Mouse (Mus musculus) myocyte (in vitro differentiated cells): ENCODE results near the gene Olfr298. TPM values are rescaled to one million over a fixed set of nuclear protein-coding genes. Genes with fewer than 3 reads are reported as not detected.

ENCODE experiments used
- H3K27me3 ChIP-seq: one replicate; pipeline ENCODE4 v1.6.1; 2011; ENCODE audit not compliant: control insufficient read depth, insufficient read depth, insufficient read length
- H3K36me3 ChIP-seq: one replicate; pipeline ENCODE4 v1.6.1; 2011; ENCODE audit not compliant: control insufficient read depth, insufficient read depth
- H3K4me2 ChIP-seq: one replicate; pipeline ENCODE4 v1.6.1; 2011; ENCODE audit warnings: low read depth, control low read depth
- H3K4me3 ChIP-seq: one replicate; pipeline ENCODE4 v1.5.1; 2011; ENCODE audit warnings: mild to moderate bottlenecking, control low read depth, moderate library complexity
- H3K79me2 ChIP-seq: one replicate; pipeline ENCODE4 v1.6.1; 2011; ENCODE audit not compliant: control insufficient read depth, insufficient read depth
- H3ac ChIP-seq: one replicate; pipeline ENCODE4 v1.6.1; 2011; ENCODE audit not compliant: control insufficient read depth, insufficient read length
- CEBPB ChIP-seq: IDR thresholded peaks from 2 replicates; pipeline ENCODE4 v1.6.1; 2011; ENCODE audit warnings: mild to moderate bottlenecking, moderate library complexity; ENCODE audit not compliant: poor library complexity, insufficient read depth, severe bottlenecking
- E2F4 ChIP-seq: IDR thresholded peaks from one replicate; pipeline ENCODE4 v1.6.1; 2011; ENCODE audit warnings: mild to moderate bottlenecking, control low read depth, moderate library complexity; ENCODE audit not compliant: insufficient read depth
- MAX ChIP-seq: IDR thresholded peaks from one replicate; pipeline ENCODE4 v1.6.1; 2011; ENCODE audit warnings: low read depth, mild to moderate bottlenecking, control low read depth
- MYOD1 ChIP-seq, 3 experiments: IDR thresholded peaks; one replicate each; pipeline ENCODE4 v1.6.1; 2011; ENCODE audit warnings: control low read depth in 2 of 3, low read depth in 2 of 3, mild to moderate bottlenecking in 2 of 3, moderate library complexity in 1 of 3; ENCODE audit not compliant: insufficient read length in 2 of 3, control insufficient read depth in 1 of 3
- MYOG ChIP-seq, 3 experiments: IDR thresholded peaks; one replicate each; pipeline ENCODE4 v1.6.1; 2011; ENCODE audit warnings: control low read depth in 2 of 3, low read depth in 2 of 3, mild to moderate bottlenecking in 2 of 3; ENCODE audit not compliant: insufficient read length in 2 of 3, control insufficient read depth in 1 of 3, insufficient read depth in 1 of 3
- POLR2A ChIP-seq: IDR thresholded peaks from one replicate; pipeline ENCODE4 v1.6.1; 2011; ENCODE audit warnings: low read depth, mild to moderate bottlenecking, control low read depth, moderate library complexity; ENCODE audit not compliant: insufficient read length
- POLR2AphosphoS2 ChIP-seq: IDR thresholded peaks from one replicate; pipeline ENCODE4 v1.6.1; 2011; ENCODE audit warnings: low read depth, control low read depth; ENCODE audit not compliant: insufficient read length
- REST ChIP-seq: IDR thresholded peaks from one replicate; pipeline ENCODE4 v1.6.1; 2011; ENCODE audit warnings: mild to moderate bottlenecking, control low read depth, moderate library complexity; ENCODE audit not compliant: insufficient read depth, insufficient read length
- SRF ChIP-seq: IDR thresholded peaks from one replicate; pipeline ENCODE4 v1.6.1; 2011; ENCODE audit warnings: low read depth; ENCODE audit not compliant: control insufficient read depth, insufficient read length
- TCF12 ChIP-seq: IDR thresholded peaks from one replicate; pipeline ENCODE4 v1.6.1; 2011; ENCODE audit warnings: mild to moderate bottlenecking, control low read depth; ENCODE audit not compliant: poor library complexity, insufficient read depth, severe bottlenecking
- TCF3 ChIP-seq: IDR thresholded peaks from one replicate; pipeline ENCODE4 v1.6.1; 2011; ENCODE audit warnings: low read depth, control low read depth; ENCODE audit not compliant: insufficient read length
- USF1 ChIP-seq: IDR thresholded peaks from one replicate; pipeline ENCODE4 v1.6.1; 2011; ENCODE audit warnings: low read depth, mild to moderate bottlenecking, control low read depth, moderate library complexity
- polyA plus RNA-seq: library from polyadenylated mRNA; unstranded; fragments of >200 nt; fragmentation: generic; extraction: Trizol; gene quantifications from one replicate; pipeline ENCODE4 v1.2.1, GENCODE M21; 2012; ENCODE audit warnings: missing spikeins

The Olfr298 gene
- not detected for polyA plus RNA-seq

GRCm38 (mm10) chr7:86492384-86492783 is at the start of gene Olfr298:
Gene Olfr298, minus strand, starts transcription at chr7:86492484.
- Histone ChIP-seq H3K79me2 (no peaks in the 10 kb centered on the region), H3K27me3 (no peaks in the 10 kb centered on the region), H3K4me2 (no peak within 1 kb of the TSS), H3K4me3 (no peak within 1 kb of the TSS), H3ac (no peak within 1 kb of the TSS), H3K36me3 (no peaks in the 10 kb centered on the region)
- no peak for TF ChIP-seq E2F4
- TF ChIP-seq MYOD1 (IDR thresholded peaks at IDR 0.05; ENCODE audit: control insufficient read depth in 1 of 3, insufficient read length in 2 of 3, low read depth in 2 of 3): no peak
- TF ChIP-seq TCF3: no peak

DNA sequence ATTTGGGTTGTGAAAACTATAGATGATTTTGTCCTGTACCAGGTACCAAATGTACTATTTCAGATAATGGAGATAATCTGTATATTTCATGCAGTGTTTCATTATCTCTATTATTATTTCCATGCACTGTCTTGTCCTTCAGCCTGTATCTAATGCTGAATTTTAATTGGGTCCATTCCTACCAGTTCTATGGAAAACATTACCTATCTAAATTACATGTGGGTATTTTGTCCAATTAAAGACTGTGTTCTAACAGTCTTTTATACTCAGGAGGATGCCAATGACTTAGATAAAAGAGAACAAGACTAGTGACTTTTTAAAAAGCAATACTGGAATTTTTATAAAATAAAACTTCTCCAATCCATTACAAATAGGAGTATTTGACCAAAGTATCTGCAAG is 27.4 kb upstream of the Olfr298 start, which contains the start of gene Olfr297:
Olfr297 (plus strand) TSS at position 301 of the 400 bp plus-strand sequence.
- no peak within 1 kb of the TSS for H3K4me3 ChIP-seq
- TF ChIP-seq POLR2AphosphoS2 (no peak), E2F4 (no peak), MAX (no peak), REST (no peak), USF1 (no peak), POLR2A (no peak), TCF3 (no peak), TCF12 (no peak), MYOG (IDR thresholded peaks at IDR 0.05; ENCODE audit: control insufficient read depth in 1 of 3, insufficient read depth in 1 of 3, insufficient read length in 2 of 3, low read depth in 2 of 3) (no peak), SRF (no peak), CEBPB (no peak), MYOD1 (IDR thresholded peaks at IDR 0.05; ENCODE audit: control insufficient read depth in 1 of 3, insufficient read length in 2 of 3, low read depth in 2 of 3) (no peak)
- no peaks in the 10 kb centered on the region for H3K79me2 ChIP-seq
- H3K36me3 ChIP-seq: no peaks in the 10 kb centered on the region
- H3ac ChIP-seq: no peak within 1 kb of the TSS
- H3K27me3 ChIP-seq: no peaks in the 10 kb centered on the region
- no peak within 1 kb of the TSS for H3K4me2 ChIP-seq

DNA sequence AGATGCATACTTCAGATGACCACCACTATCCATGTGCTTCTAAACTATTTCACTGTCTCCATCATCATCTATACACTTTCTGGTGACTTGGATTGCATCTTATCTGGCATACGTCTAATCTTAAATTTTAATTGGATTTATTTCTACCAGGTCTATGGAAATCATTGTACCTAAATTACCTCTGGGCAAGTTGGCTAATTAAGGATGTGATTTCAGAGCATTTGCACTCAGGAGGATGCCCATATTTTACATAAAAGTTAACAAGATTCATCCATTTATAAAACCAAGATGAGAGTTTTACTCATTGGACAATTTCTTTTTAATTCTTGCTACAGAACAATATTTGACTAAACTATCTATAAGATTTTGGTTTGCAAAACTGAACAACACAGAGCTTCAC is 32.7 kb downstream of the Olfr298 start, which contains the start of gene Olfr299:
Olfr299 (plus strand) TSS at position 301 of the 400 bp plus-strand sequence.
- Histone ChIP-seq H3K36me3 (no peaks in the 10 kb centered on the region), H3K4me3 (no peak within 1 kb of the TSS), H3K79me2 (no peaks in the 10 kb centered on the region), H3ac (no peak within 1 kb of the TSS), H3K27me3 (no peaks in the 10 kb centered on the region), H3K4me2 (no peak within 1 kb of the TSS)
- no peak for TF ChIP-seq MAX
- no peak for TF ChIP-seq E2F4
- TF ChIP-seq SRF: no peak
- TF ChIP-seq POLR2A: no peak
- TF ChIP-seq MYOD1 (IDR thresholded peaks at IDR 0.05; ENCODE audit: control insufficient read depth in 1 of 3, insufficient read length in 2 of 3, low read depth in 2 of 3): no peak
- TF ChIP-seq MYOG (IDR thresholded peaks at IDR 0.05; ENCODE audit: control insufficient read depth in 1 of 3, insufficient read depth in 1 of 3, insufficient read length in 2 of 3, low read depth in 2 of 3): no peak
- no peak for TF ChIP-seq CEBPB
- TF ChIP-seq REST: no peak
- no peak for TF ChIP-seq USF1

Other genes with a start within 250 kb of the Olfr298 start
- not detected for gene Vmn2r76, start 246.2 kb downstream of the Olfr298 start, polyA plus RNA-seq
- gene Olfr310, start 215.3 kb downstream of the Olfr298 start, polyA plus RNA-seq: not detected
- gene Olfr309, start 178.8 kb downstream of the Olfr298 start, polyA plus RNA-seq: not detected
- gene Olfr308, start 166.9 kb downstream of the Olfr298 start, polyA plus RNA-seq: not detected
- not detected for gene Olfr307, start 154.9 kb downstream of the Olfr298 start, polyA plus RNA-seq
- not detected for gene Olfr305, start 125.6 kb downstream of the Olfr298 start, polyA plus RNA-seq
- gene Olfr304, start 105.8 kb downstream of the Olfr298 start, polyA plus RNA-seq: not detected
- not detected for gene Olfr303, start 94.7 kb downstream of the Olfr298 start, polyA plus RNA-seq
- gene Olfr301, start 88.6 kb downstream of the Olfr298 start, polyA plus RNA-seq: not detected
- gene Olfr299, start 32.6 kb downstream of the Olfr298 start, polyA plus RNA-seq: not detected
- not detected for gene Olfr297, start 27.5 kb upstream of the Olfr298 start, polyA plus RNA-seq
- gene Olfr295, start 91.4 kb upstream of the Olfr298 start, polyA plus RNA-seq: not detected
- gene Olfr294, start 124.2 kb upstream of the Olfr298 start, polyA plus RNA-seq: not detected
- not detected for gene Olfr293, start 156.6 kb upstream of the Olfr298 start, polyA plus RNA-seq
- gene Olfr292, start 195.8 kb upstream of the Olfr298 start, polyA plus RNA-seq: not detected